Mouse (Mus musculus) macrophage (primary cell): ENCODE measurements around the gene Scap. TPM values are rescaled to one million over a fixed set of nuclear protein-coding genes. Genes with fewer than 3 reads are reported as not detected.
A peak's percentile ranks its signal among the peaks of the same experiment; 100 is the strongest.
"Not testable (repeated sequence)": the region's sequence is repeated elsewhere in the genome, so short reads cannot be mapped to it uniquely, and the experiment has no call there.

Source experiments
- H3K27ac ChIP-seq: fragments of 350-480 bp; formaldehyde crosslinking; 2 replicates; pipeline ENCODE4 v1.9.0; 2021
- H3K36me3 ChIP-seq: fragments of 350-480 bp; formaldehyde crosslinking; 2 replicates; pipeline ENCODE4 v1.9.0; 2021; ENCODE audit errors: inconsistent target
- H3K4me3 ChIP-seq: fragments of 350-480 bp; formaldehyde crosslinking; 2 replicates; pipeline ENCODE4 v1.9.0; 2021; ENCODE audit errors: inconsistent target
- H3K79me2 ChIP-seq: fragments of 350-480 bp; formaldehyde crosslinking; 2 replicates; pipeline ENCODE4 v1.9.0; 2021; ENCODE audit errors: inconsistent target
- WGBS: methylation state at CpG from one replicate; pipeline ENCODE4 v1.1.7; 2026; ENCODE audit warnings: inconsistent platforms; ENCODE audit not compliant: missing documents; 5-methylcytosine and 5-hydroxymethylcytosine counted together
- polyA plus RNA-seq: library from polyadenylated mRNA; stranded (reverse); fragments of 250-400 nt; gene quantifications from 3 replicates; pipeline ENCODE4 v1.2.4, GENCODE M21; 2018; ENCODE audit warnings: inconsistent platforms

The Scap gene
- polyA plus RNA-seq, 1 experiment from 2014 or later = 24.3 TPM

DNA sequence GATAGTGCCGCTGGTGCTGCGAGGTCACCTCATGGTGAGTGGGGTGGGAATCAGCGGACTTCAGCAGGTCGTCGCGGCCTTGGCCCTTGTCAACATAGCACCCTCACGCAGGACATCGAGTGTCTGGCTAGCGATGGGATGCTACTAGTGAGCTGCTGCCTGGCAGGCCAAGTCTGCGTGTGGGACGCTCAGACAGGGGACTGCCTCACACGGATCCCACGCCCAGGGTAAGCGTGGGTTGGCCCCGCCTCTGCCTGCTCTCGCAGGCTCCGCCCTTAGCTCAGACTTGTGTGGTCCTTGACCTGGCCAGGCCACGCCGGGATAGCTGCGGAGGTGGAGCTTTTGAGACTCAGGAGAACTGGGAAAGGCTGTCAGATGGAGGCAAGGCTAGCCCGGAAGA, 47.6 kb downstream of the Scap start:
- H3K27ac ChIP-seq = no peak overlapping the region
- peaks cover 39% of the 10 kb centered on the region for H3K36me3 ChIP-seq
- no peaks in the 10 kb centered on the region for H3K79me2 ChIP-seq
- no peak overlapping the region for H3K4me3 ChIP-seq
- 89% methylated on average over 20 of the region's 21 CpGs for WGBS

DNA sequence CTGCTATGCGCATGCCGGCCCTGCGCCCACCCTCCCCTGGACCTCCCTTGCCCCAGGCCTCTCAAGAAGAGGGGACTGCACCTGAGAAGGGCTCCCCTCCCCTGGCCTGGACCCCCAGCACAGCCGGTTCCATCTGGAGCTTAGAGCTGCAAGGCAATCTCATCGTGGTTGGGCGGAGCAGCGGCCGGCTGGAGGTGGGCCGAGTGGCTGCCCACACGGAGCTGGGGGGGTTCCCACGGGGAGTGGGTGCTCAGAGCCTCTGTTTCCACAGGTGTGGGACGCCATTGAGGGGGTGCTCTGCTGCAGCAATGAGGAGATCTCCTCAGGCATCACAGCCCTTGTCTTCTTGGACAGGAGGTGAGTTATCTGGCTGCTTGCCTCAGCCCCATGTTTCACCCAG, 48.2 kb downstream of the Scap start:
- no peak overlapping the region for H3K27ac ChIP-seq
- WGBS = 84% methylated on average over 11 of the region's 12 CpGs
- H3K36me3 ChIP-seq = peaks cover 45% of the 10 kb centered on the region
- no peaks in the 10 kb centered on the region for H3K79me2 ChIP-seq
- no peak overlapping the region for H3K4me3 ChIP-seq

DNA sequence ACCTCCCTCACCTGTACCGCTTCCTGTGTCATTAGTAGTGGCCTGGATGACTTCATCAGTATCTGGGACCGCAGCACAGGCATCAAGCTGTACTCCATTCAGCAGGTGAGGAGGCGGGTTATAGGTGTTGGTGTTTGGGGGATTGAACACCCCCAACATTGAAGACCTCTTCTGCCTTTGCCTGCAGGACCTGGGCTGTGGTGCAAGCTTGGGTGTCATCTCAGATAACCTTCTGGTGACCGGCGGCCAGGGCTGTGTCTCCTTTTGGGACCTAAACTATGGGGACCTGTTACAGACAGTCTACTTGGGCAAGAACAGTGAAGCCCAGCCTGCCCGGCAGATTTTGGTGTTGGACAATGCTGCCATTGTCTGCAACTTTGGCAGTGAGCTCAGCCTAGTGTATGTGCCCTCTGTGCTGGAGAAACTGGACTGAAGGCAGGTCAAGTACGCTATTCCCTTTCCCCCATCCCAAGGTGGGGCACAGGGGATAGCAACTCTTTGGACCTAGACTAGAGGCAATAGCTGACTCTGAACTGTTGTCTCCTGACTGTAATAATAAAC, 51.4 kb downstream of the Scap start:
- no peak overlapping the region for H3K27ac ChIP-seq
- no peaks in the 10 kb centered on the region for H3K79me2 ChIP-seq
- H3K4me3 ChIP-seq = no peak overlapping the region
- WGBS = 96% methylated on average over 7 of the region's 7 CpGs
- peaks cover 56% of the 10 kb centered on the region for H3K36me3 ChIP-seq

DNA sequence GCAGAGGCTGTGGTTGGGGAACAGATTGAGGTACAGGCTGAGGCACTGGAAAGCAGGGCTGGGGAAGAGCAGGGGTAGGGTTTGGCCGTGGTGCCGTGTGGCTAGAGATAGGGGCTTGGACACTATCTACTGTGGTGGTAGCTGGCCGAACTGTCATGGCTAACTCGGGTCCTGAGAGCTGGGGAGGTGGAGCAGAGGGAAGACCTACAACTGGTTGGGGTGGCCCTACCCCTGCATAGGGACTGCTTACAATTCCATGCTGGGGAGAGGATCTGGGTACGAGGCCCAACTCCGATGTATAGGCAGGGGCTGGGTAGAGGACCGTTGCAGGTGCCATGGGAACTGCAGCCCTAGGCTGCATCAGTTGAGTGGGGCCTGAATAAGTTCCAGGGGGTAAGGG, 54.9 kb downstream of the Scap start:
- peaks cover 92% of the 10 kb centered on the region for H3K36me3 ChIP-seq
- no peak overlapping the region for H3K27ac ChIP-seq
- WGBS = 94% methylated on average over 7 of the region's 7 CpGs
- no peak overlapping the region for H3K4me3 ChIP-seq
- H3K79me2 ChIP-seq = peaks cover 7% of the 10 kb centered on the region; the same call in 1 of the 2 replicates

DNA sequence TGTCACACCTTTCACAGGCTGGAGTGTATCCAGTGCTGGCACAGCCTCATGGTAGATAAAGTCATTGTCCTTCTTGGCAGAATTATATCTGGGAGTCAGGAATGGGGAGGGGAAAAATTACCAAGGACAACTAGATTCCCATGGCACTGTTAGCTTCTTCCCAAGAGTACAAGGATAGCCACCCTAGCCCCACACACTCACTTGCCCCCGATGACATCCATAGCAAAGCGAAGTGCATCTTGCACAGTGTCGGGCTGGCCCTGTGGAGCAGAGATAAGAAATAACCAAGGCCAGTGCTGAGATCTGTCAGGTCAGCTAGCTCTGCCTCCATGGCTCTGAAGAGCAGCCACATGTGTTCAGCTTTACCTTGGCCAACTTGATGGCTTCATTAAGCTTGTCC, 57.8 kb downstream of the Scap start:
- Histone ChIP-seq H3K27ac (no peak overlapping the region), H3K36me3 (peaks cover 92% of the 10 kb centered on the region), H3K4me3 (no peak overlapping the region), H3K79me2 (peaks cover 35% of the 10 kb centered on the region)
- 97% methylated on average over 3 of the region's 3 CpGs for whole genome bisulfite sequencing

DNA sequence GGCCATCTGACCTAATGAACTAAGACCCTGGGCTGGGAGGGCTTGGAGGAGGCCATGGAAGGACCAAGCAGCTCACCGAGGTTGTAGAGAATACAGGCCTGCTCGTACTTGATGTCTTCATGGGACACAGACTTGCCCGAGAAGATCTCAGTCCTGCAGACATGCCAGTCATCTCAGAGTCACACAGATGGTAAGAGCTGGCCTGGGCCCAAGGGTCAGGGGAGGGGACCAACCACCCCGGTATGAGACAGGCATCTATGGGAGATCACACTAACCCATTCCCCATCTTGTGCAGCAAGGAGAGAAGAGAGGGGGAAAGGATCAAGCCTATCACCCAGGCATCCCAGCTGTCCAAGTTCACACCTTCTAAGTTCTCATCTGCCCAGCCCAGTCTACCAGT, 60.2 kb downstream of the Scap start:
- peaks cover 83% of the 10 kb centered on the region for H3K36me3 ChIP-seq
- 94% methylated on average over 4 of the region's 4 CpGs for WGBS

DNA sequence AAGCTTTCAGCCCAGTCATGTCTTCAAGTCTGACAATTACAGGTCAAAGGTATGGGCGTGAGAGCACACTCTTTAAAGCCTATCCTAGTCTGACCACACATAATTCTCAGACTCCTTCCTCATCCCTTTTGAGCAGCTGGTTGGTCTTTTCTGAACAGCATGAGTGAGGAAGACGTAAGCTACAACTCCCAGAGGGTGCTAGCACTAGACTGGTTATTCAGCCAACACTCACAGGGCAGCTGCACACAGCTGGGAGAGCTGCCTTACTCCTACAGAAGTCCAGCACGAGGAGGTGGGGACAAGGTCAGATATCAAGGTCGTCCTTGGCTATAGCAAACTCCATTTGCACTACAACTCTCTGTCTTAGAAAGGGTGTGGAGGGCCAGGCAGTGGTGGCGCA, 67.6 kb downstream of the Scap start:
- H3K36me3 ChIP-seq = peaks cover 29% of the 10 kb centered on the region; the same call in 1 of the 2 replicates
- no peak overlapping the region for H3K4me3 ChIP-seq
- peaks cover 100% of the 10 kb centered on the region for H3K79me2 ChIP-seq
- no peak overlapping the region for H3K27ac ChIP-seq
- WGBS = 94% methylated on average over 4 of the region's 5 CpGs

More for the DNA sequence above, 60.2 kb downstream of the Scap start:
- Histone ChIP-seq H3K79me2 (peaks cover 60% of the 10 kb centered on the region), H3K27ac (no peak overlapping the region), H3K4me3 (no peak overlapping the region)

DNA sequence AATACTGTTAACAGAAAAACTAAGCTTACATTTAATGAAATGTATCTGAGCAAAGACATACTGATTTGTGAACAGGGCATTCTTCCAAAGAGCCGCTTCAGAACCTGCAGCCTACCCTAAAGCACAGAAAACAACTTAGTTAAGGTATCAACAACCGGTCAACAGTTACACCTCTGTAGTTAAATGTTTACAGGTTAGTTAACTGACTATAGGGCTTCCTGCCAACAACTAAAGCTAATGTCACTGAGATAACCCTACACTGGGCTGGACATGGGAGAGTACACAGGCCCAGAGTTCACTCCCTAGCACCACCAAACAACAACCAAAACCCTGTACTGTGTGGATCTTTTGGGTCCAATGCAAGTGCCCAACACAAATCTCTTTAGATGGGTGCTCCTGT, 69.6 kb downstream of the Scap start:
- no peak overlapping the region for H3K4me3 ChIP-seq
- H3K79me2 ChIP-seq = peaks cover 100% of the 10 kb centered on the region
- H3K27ac ChIP-seq = no peak overlapping the region
- peaks cover 20% of the 10 kb centered on the region; the same call in 1 of the 2 replicates for H3K36me3 ChIP-seq
- 100% methylated on average over 2 of the region's 2 CpGs for WGBS

DNA sequence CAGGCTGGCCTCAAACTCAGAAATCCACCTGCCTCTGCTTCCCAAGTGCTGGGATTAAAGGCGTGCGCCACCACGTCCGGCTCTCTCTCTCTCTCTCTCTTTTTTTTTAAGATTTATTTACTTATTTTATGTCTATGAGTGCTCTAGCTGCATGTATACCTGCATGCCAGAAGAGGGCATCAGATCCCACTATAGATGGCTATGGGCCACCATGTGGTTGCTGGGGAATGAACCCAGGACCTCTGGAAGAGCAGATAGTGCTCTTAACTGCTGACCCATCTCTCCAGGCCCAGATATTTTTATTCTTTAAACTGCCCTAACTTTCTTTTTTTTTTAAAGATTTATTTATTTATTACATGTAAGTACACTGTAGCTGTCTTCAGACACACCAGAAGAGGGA, 70.2 kb downstream of the Scap start:
- H3K27ac ChIP-seq, H3K4me3 ChIP-seq: not testable (repeated sequence)
- 97% methylated on average over 4 of the region's 4 CpGs for WGBS
- H3K36me3 ChIP-seq = peaks cover 16% of the 10 kb centered on the region; the same call in 1 of the 2 replicates
- H3K79me2 ChIP-seq = peaks cover 96% of the 10 kb centered on the region

DNA sequence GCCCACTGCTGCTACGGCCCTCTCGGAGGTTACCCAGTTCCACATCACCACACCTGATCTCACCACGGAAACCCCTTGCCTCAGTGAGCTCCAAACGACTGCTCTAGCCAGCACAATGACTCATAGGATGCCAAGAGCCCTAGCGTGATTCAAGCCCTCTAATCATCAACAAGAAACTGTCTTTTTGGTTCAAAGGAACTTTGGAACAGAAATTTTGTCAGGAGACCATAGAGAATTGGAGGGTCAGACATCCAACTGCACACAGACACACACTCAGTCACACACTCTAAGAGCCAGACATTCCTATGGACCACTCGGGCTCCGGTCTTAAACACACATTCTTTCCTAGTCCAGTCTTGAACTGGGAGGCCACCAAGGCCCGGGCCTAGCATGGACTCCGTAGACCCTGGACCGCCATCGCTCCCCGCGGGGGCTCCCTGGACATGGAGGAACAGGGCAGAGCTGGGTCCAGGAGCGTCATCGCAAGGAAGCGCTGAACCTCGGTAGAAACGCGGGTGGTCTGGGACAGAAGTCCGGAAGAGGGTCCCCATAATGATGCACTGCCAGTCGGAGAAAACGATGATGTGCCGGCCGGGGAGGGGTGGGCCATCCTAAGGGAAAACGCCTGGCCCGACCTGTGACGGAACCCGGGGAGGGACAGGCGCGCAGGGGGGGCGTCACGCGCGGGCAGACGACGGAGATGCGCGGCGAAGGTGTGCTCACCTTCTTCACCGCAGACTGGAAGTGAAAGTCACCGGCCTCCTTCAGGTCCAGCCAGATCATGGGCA, 74.4 kb downstream of the Scap start:
- WGBS = 2% methylated on average over 41 of the region's 41 CpGs
- H3K27ac ChIP-seq = peak overlapping the region; percentile 72
- peak overlapping the region; percentile 98 for H3K4me3 ChIP-seq
- peaks cover 54% of the 10 kb centered on the region for H3K79me2 ChIP-seq
- H3K36me3 ChIP-seq = peaks cover 1% of the 10 kb centered on the region; the same call in 1 of the 2 replicates

DNA sequence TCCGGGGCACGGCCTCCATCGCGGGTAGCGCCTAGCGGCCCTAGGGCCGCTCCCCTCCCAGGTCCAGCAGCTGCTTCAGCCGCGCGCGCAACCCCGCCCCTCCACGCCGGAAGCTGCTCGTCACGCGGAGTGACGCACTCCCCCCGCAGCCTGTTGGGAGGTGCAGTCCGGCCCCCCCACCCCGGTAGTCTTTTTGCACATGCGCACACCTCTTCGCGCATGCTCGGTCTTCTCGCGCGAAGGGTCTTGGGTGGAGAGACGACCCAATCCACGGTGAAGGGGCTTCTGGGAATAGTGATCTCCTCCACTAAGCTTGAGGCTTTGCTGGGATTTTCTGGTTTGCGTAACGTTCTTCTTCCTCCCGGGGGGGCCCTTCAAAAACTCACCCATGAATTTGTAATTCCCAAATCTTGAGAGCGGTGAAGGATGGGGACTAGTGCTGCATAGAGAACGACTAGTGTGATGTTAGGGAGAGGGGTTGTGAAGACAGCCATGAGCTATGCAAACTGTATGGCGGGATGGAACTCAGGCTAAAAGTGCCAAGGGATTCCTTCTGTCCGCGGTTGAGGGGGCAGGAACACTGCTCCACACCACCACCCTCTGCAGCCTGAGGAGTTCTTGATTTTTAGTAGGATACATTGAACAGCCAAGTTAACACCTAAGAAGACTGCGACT, 75.1 kb downstream of the Scap start, which contains the start of gene Ptpn23:
Gene Ptpn23, minus strand, starts transcription at position 115 of the 675 bp plus-strand sequence.
- H3K79me2 ChIP-seq = peaks cover 46% of the 10 kb centered on the region
- under 1% methylated on average over 39 of the region's 39 CpGs for WGBS
- no peaks in the 10 kb centered on the region for H3K36me3 ChIP-seq
- peak within 1 kb of the TSS; percentile 79 for H3K27ac ChIP-seq
- peak within 1 kb of the TSS; percentile 98 for H3K4me3 ChIP-seq

DNA sequence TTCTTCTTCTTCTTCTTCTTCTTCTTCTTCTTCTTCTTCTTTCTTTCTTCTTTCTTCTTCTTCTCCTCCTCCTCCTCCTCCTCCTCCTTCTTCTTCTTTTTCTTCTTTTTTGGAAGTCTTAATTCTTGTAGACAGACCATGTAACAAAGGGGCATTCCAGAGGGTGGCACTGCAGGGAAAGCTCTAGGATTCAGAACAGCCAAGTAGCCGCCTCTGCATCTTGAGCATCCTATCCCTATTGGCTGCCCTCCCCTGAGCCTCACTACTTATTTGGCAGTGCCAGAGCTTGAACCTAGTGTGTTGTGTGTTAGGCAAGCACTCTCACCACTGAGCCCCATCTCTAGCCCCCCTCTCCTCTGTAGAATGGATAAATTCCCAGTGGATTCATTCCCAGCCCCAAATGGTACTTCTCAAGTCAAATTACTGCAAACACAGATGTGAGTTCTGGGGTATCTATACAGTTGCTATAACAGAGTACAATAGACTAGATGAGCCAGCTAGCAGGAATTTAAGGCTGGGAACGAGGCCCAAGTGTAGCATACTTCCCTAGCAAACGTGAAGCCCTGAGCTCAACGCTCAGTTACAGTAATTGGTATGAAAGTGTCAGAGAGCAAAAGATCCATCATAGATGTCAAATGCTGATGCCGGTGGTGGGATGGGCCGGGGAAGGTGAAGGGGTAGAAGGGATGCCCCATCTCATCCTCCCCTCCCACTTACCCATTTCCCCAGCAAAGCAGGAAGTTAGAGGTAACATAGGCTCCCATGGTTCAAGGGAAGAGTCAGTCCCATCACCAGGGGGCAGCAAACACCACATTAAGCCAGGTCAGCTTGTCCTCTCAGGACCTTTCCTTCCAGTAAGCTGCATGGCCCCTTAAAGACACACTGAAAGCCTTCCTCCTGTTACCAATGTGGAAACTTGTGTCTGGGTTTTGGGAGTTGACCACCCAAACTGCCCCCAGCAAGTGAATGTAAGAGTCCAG, 78.1 kb downstream of the Scap start:
- Histone ChIP-seq H3K27ac (no peak overlapping the region), H3K4me3 (no peak overlapping the region), H3K79me2 (peaks cover 17% of the 10 kb centered on the region), H3K36me3 (no peaks in the 10 kb centered on the region)
- WGBS = 37% methylated on average over 6 of the region's 6 CpGs

DNA sequence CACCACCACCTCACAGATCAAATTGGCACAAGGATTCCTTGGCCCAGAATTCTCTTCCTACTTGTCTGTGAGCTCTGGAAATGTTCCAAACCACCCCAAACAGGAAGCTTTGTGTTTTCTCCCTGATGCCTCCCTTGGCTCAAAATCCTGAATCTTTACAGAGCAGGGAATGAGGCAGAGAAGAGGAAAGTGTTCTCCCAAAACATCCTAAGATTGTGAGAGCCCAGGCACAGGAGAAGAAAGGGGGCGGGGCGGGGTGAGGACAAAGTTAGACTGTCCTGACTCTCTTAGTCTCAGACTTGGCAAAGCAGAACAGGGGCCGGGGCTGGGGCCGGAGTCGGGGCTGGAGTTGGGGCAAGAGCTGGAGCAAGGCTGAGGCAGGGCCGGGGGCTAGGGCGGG, 79.8 kb downstream of the Scap start:
- H3K27ac ChIP-seq = no peak overlapping the region
- 84% methylated on average over 3 of the region's 7 CpGs for WGBS
- no peaks in the 10 kb centered on the region for H3K36me3 ChIP-seq
- no peak overlapping the region for H3K4me3 ChIP-seq
- H3K79me2 ChIP-seq = no peaks in the 10 kb centered on the region; the same call in 1 of the 2 replicates

DNA sequence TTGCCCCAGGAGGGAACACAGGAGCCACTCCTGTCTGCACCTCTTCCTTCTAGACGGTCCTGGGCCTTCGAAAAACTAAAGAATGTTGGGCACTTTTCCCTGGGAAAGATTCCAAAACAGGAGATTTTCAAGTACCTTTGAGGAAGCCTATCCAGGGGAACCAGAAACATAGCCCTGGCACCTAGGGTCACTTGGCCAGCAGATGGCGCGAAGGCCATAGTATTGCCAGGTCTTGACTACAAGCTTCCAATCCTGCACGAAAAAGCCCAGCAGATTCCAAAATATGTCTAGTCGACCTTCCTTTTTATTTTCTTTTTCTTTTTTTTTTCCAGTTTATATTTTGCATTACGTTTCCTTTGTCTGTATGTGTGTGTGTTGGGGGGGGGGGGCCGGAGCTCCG, 80.7 kb downstream of the Scap start:
- no peak overlapping the region for H3K27ac ChIP-seq
- no peak overlapping the region for H3K4me3 ChIP-seq
- H3K79me2 ChIP-seq = no peaks in the 10 kb centered on the region
- H3K36me3 ChIP-seq = no peaks in the 10 kb centered on the region
- 50% methylated on average over 7 of the region's 9 CpGs for WGBS
